Mouse (Mus musculus) layer of hippocampus, adult 9-10 months (tissue): ENCODE measurements around the gene Pdcd7.
A peak's percentile ranks its signal among the peaks of the same experiment; 100 is the strongest.

Source experiments
- DNase-seq: peaks from one replicate; pipeline ENCODE4 v3.0.0; 2022; ENCODE audit warnings: low spot score

Gene Pdcd7

DNA sequence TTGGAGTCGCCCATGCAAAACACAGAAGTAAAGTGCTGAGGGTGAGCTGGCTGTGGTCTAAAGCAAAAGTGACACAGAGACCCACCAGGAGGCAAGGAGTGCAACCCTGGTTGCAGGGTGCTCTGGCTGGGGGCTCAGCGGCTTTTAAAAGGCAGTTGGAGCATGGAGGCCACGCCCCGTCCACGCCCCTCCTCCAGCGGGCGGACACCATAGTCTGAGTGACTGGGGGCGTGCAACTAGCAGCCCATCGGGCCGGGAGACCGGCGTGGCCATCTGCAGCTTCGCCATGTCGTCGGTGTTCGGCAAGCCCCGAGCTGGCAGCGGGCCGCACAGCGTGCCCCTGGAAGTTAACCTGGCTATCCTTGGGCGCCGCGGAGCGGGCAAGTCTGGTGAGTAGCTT lies 52.4 kb downstream of the Pdcd7 start, which contains the start of gene Rasl12:
Rasl12 (plus strand) TSS at position 228 of the 400 bp plus-strand sequence.
- no peak for DNase-seq

GRCm38 (mm10) chr9:65399934-65400333 lies 54.0 kb downstream of the Pdcd7 start:
- no peak for DNase-seq

DNA sequence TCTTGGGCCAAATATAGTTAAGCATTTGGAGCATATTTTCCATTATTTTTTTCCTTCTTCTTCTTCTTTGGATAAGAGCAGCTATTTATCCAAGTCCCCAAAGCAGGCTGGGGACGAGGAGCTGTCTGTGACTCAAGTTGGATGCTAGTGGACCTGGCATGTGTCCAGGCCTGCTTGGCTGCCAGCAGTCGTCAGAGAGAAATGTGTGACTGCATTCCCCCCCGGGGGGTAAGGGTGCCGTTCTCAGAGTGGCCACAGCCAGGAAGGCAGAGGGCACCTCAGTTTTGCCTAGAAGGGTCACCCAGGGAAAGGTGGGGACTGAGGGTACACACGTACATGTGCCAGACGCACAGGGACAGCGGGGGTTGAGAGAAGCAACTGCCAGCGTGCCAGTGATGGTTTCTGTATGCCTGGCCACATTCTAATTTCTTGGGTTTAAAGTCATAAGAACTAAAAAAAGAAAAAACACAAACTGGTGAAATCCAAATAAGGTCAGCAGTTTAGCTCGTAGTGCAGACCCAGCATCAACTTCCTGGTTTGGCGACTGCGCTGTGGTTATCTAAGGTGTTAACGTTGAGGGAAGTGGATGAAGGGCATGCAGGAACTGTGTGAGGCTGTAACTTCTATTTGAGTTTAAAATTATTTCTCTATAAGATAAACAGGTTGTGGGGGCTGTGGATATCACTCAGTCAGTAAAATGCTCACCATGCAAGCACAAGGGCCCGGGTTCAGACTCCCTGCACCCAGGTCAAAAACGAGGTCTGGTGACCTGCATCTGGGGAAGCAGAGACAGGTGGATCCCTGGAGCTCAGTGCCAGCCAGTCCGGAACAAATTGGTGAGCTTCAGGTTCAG lies 58.7 kb downstream of the Pdcd7 start:
- peak; percentile 25 for DNase-seq

- DNase-seq: no peak
Observed at GRCm38 (mm10) chr9:65405184-65405449, 59.2 kb downstream of the Pdcd7 start.

- no peak for DNase-seq
Observed at GRCm38 (mm10) chr9:65407327-65407726, 61.4 kb downstream of the Pdcd7 start.

- DNase-seq: no peak
Observed at GRCm38 (mm10) chr9:65407861-65408260, 62.0 kb downstream of the Pdcd7 start.

GRCm38 (mm10) chr9:65408871-65409295 lies 63.0 kb downstream of the Pdcd7 start:
- DNase-seq: no peak
